Mouse (Mus musculus) heart, postnatal 0 days (tissue): ENCODE results near the gene Rps19. TPM values are rescaled to one million over a fixed set of nuclear protein-coding genes. Genes with fewer than 3 reads are reported as not detected.
"Not testable (repeated sequence)": the region's sequence is repeated elsewhere in the genome, so short reads cannot be mapped to it uniquely, and the experiment has no call there.

ENCODE experiments used
- ATAC-seq: fragments of 200-750 bp; cut with Nextera tagmentation; 2 replicates; pipeline ENCODE4 v1.8.0; 2017; ENCODE audit warnings: low read depth, moderate number of reproducible peaks, moderate library complexity; ENCODE audit not compliant: insufficient read depth
- DNase-seq: peaks from one replicate; pipeline ENCODE4 v3.0.0-alpha.2; 2016; ENCODE audit warnings: low spot score
- H3K27ac ChIP-seq: fragments of 300-500 bp; sonication (generic); 2 replicates; pipeline ENCODE4 v1.5.1; 2014; ENCODE audit warnings: low read depth, mild to moderate bottlenecking
- H3K27me3 ChIP-seq: fragments of 300-500 bp; sonication (generic); 2 replicates; pipeline ENCODE4 v1.6.1; 2014; ENCODE audit warnings: low read length, mixed read lengths; ENCODE audit not compliant: control insufficient read depth, insufficient read depth
- H3K36me3 ChIP-seq: fragments of 300-500 bp; sonication (generic); replicated peaks from 2 replicates; pipeline ENCODE4 v1.6.1; 2014; ENCODE audit warnings: low read length, mixed read lengths; ENCODE audit not compliant: control insufficient read depth, insufficient read depth
- H3K4me1 ChIP-seq: fragments of 300-500 bp; sonication (generic); 2 replicates; pipeline ENCODE4 v1.6.1; 2014; ENCODE audit warnings: antibody characterized with exemption; ENCODE audit not compliant: control insufficient read depth, insufficient read depth
- H3K4me2 ChIP-seq: fragments of 300-500 bp; sonication (generic); 2 replicates; pipeline ENCODE4 v1.6.1; 2014; ENCODE audit warnings: low read depth, mild to moderate bottlenecking, low read length, moderate library complexity
- H3K4me3 ChIP-seq: fragments of 300-500 bp; sonication (generic); 2 replicates; pipeline ENCODE4 v1.5.1; 2014; ENCODE audit warnings: low read depth, low read length
- H3K9ac ChIP-seq: fragments of 300-500 bp; sonication (generic); replicated peaks from 2 replicates; pipeline ENCODE4 v1.6.1; 2014; ENCODE audit warnings: low read depth, low read length, mixed read lengths
- H3K9me3 ChIP-seq: fragments of 300-500 bp; sonication (generic); replicated peaks from 2 replicates; pipeline ENCODE4 v1.6.1; 2016; ENCODE audit warnings: low read length; ENCODE audit not compliant: control insufficient read depth
- CTCF ChIP-seq: IDR thresholded peaks from 2 replicates; pipeline ENCODE4 v1.5.1; 2016; ENCODE audit warnings: antibody characterized with exemption, control low read depth, low read depth
- EP300 ChIP-seq: IDR thresholded peaks from 2 replicates; pipeline ENCODE4 v1.6.1; 2016; ENCODE audit warnings: antibody characterized with exemption, low read depth
- WGBS: fragments of 180-500 bp; shearing (Covaris S2); extraction: QIAGEN DNeasy Blood & Tissue Kit; methylation state at CpG from one replicate; pipeline ENCODE4 v1.1.7; 2014; 5-methylcytosine and 5-hydroxymethylcytosine counted together
- polyA plus RNA-seq: library from polyadenylated mRNA; unstranded; fragments of >200 nt; fragmentation: Nextera tagmentation; extraction: Ambion mirVana; gene quantifications from 2 replicates; pipeline ENCODE4 v1.2.1, GENCODE M21; 2015
- total RNA-seq: library from RNA; depleted of rRNA; stranded (reverse); fragments of >200 nt; gene quantifications from 2 replicates; pipeline ENCODE4 v1.2.3, GENCODE M21; 2014; ENCODE audit warnings: low replicate concordance; rRNA removed

The Rps19 gene
- total RNA-seq (530 and 642 TPM in 2 replicates), polyA plus RNA-seq (980 and 1,040 TPM in 2 replicates)

GRCm38 (mm10) chr7:24883896-24884692, at the start of gene Rps19:
TSS of gene Rps19 (plus strand) at chr7:24884371.
- TF ChIP-seq EP300 (peak; percentile 99), CTCF (peak; percentile 62)
- peak; percentile 92 for ATAC-seq
- H3K27me3 ChIP-seq, result no peaks in the 10 kb centered on the region
- H3K27ac ChIP-seq, result peak within 1 kb of the TSS; percentile 92
- peak within 1 kb of the TSS; percentile 67 for H3K4me2 ChIP-seq
- DNase-seq, result peak; percentile 100
- peak within 1 kb of the TSS; percentile 99 for H3K9ac ChIP-seq
- H3K36me3 ChIP-seq, result peaks cover 31% of the 10 kb centered on the region
- H3K4me1 ChIP-seq, result peaks cover 16% of the 10 kb centered on the region
- H3K4me3 ChIP-seq, result peak within 1 kb of the TSS; percentile 91
- WGBS, result under 1% methylated on average over 57 of the region's 57 CpGs
- no peaks in the 10 kb centered on the region for H3K9me3 ChIP-seq

- DNase-seq, H3K4me1 ChIP-seq, H3K9me3 ChIP-seq, H3K4me3 ChIP-seq, ATAC-seq, H3K9ac ChIP-seq, H3K27me3 ChIP-seq, H3K27ac ChIP-seq, H3K4me2 ChIP-seq, H3K36me3 ChIP-seq: not testable (repeated sequence)
- WGBS, result 62% methylated on average over 11 of the region's 13 CpGs
Measured at GRCm38 (mm10) chr7:24838732-24839409, 45.3 kb upstream of the Rps19 start.

GRCm38 (mm10) chr7:24839410-24839808, 44.8 kb upstream of the Rps19 start:
- no peaks in the 10 kb centered on the region for H3K4me1 ChIP-seq
- H3K36me3 ChIP-seq, result no peaks in the 10 kb centered on the region
- H3K27ac ChIP-seq, result no peak overlapping the region
- 67% methylated on average over 8 of the region's 8 CpGs for WGBS
- H3K27me3 ChIP-seq, result no peaks in the 10 kb centered on the region
- no peak for TF ChIP-seq EP300
- no peak for TF ChIP-seq CTCF
- H3K4me2 ChIP-seq, result no peak overlapping the region
- no peaks in the 10 kb centered on the region for H3K9me3 ChIP-seq
- no peak for DNase-seq
- H3K9ac ChIP-seq, result no peak overlapping the region
- H3K4me3 ChIP-seq, result no peak overlapping the region
- ATAC-seq, result no peak

GRCm38 (mm10) chr7:24840331-24840730, 43.8 kb upstream of the Rps19 start:
- H3K9me3 ChIP-seq, result no peaks in the 10 kb centered on the region
- no peaks in the 10 kb centered on the region for H3K4me1 ChIP-seq
- no peaks in the 10 kb centered on the region for H3K27me3 ChIP-seq
- no peak overlapping the region for H3K9ac ChIP-seq
- no peak for DNase-seq
- H3K4me2 ChIP-seq, result no peak overlapping the region
- ATAC-seq, result no peak
- H3K36me3 ChIP-seq, result no peaks in the 10 kb centered on the region
- no peak overlapping the region for H3K27ac ChIP-seq
- TF ChIP-seq EP300 (no peak), CTCF (no peak)
- H3K4me3 ChIP-seq, result no peak overlapping the region
- WGBS, result 60% methylated on average over 3 of the region's 3 CpGs

GRCm38 (mm10) chr7:24841009-24841408, 43.2 kb upstream of the Rps19 start:
- no peaks in the 10 kb centered on the region for H3K9me3 ChIP-seq

More at GRCm38 (mm10) chr7:24841009-24841408, 43.2 kb upstream of the Rps19 start:
- no peaks in the 10 kb centered on the region for H3K4me1 ChIP-seq
- WGBS, result 66% methylated on average over 4 of the region's 4 CpGs
- no peaks in the 10 kb centered on the region for H3K27me3 ChIP-seq
- ATAC-seq (no peak), DNase-seq (no peak)
- H3K4me3 ChIP-seq, result no peak overlapping the region
- H3K27ac ChIP-seq, result no peak overlapping the region
- H3K9ac ChIP-seq, result no peak overlapping the region
- TF ChIP-seq EP300 (no peak), CTCF (no peak)
- H3K36me3 ChIP-seq, result no peaks in the 10 kb centered on the region
- no peak overlapping the region for H3K4me2 ChIP-seq
